Mouse (Mus musculus): ENCODE measurements around the gene Cfap99. TPM values are rescaled to one million over a fixed set of nuclear protein-coding genes. Genes with fewer than 3 reads are reported as not detected.

The Cfap99 gene
- polyA plus RNA-seq, 1 experiment from 2014 or later = not detected

- H3K9ac ChIP-seq (ENCODE audit: low read length) = no peak overlapping the region
- no peak for DNase-seq (ENCODE audit: low spot score)
- peaks cover 9% of the 10 kb centered on the region for H3K27me3 ChIP-seq (ENCODE audit: control insufficient read depth, insufficient read depth, low read length)
- ATAC-seq (ENCODE audit: insufficient read depth, low FRiP score, low TSS enrichment) = no peak
- H3K27ac ChIP-seq (ENCODE audit: low read depth, low read length) = no peak overlapping the region
- WGBS = 54% methylated on average over 3 of the region's 3 CpGs
- no peaks in the 10 kb centered on the region for H3K36me3 ChIP-seq (ENCODE audit: control insufficient read depth, insufficient read depth, low read length)
- no peaks in the 10 kb centered on the region for H3K9me3 ChIP-seq (ENCODE audit: control insufficient read depth, low read length)
- no peak overlapping the region for H3K4me2 ChIP-seq (ENCODE audit: low read depth)
- H3K4me3 ChIP-seq (ENCODE audit: low read depth, low read length) = no peak overlapping the region
- H3K4me1 ChIP-seq (ENCODE audit: control insufficient read depth, insufficient read depth, low read length) = peaks cover 9% of the 10 kb centered on the region; the same call in 1 of the 2 replicates
Observed at GRCm38 (mm10) chr5:34284156-34284750, 4.1 kb upstream of the Cfap99 start.

- no peak overlapping the region for H3K4me3 ChIP-seq (ENCODE audit: low read depth, low read length)
- DNase-seq (ENCODE audit: low spot score) (no peak), ATAC-seq (ENCODE audit: insufficient read depth, low FRiP score, low TSS enrichment) (no peak)
- H3K9ac ChIP-seq (ENCODE audit: low read length) = no peak overlapping the region
- no peak overlapping the region for H3K27ac ChIP-seq (ENCODE audit: low read depth, low read length)
- H3K4me2 ChIP-seq (ENCODE audit: low read depth) = no peak overlapping the region
- 88% methylated on average over 2 of the region's 2 CpGs for WGBS
- no peaks in the 10 kb centered on the region for H3K9me3 ChIP-seq (ENCODE audit: control insufficient read depth, low read length)
- H3K4me1 ChIP-seq (ENCODE audit: control insufficient read depth, insufficient read depth, low read length) = peaks cover 9% of the 10 kb centered on the region; the same call in 1 of the 2 replicates
- peaks cover 9% of the 10 kb centered on the region for H3K27me3 ChIP-seq (ENCODE audit: control insufficient read depth, insufficient read depth, low read length)
- no peaks in the 10 kb centered on the region for H3K36me3 ChIP-seq (ENCODE audit: control insufficient read depth, insufficient read depth, low read length)
Observed at GRCm38 (mm10) chr5:34285285-34285684, 3.1 kb upstream of the Cfap99 start.

GRCm38 (mm10) chr5:34286516-34286915 is 1.9 kb upstream of the Cfap99 start:
- Histone ChIP-seq H3K27me3 (ENCODE audit: control insufficient read depth, insufficient read depth, low read length) (peaks cover 9% of the 10 kb centered on the region), H3K27ac (ENCODE audit: low read depth, low read length) (no peak overlapping the region), H3K4me1 (ENCODE audit: control insufficient read depth, insufficient read depth, low read length) (peaks cover 9% of the 10 kb centered on the region; the same call in 1 of the 2 replicates), H3K36me3 (ENCODE audit: control insufficient read depth, insufficient read depth, low read length) (no peaks in the 10 kb centered on the region), H3K4me2 (ENCODE audit: low read depth) (peak overlapping the region; percentile 74), H3K4me3 (ENCODE audit: low read depth, low read length) (peak overlapping the region; percentile 68), H3K9ac (ENCODE audit: low read length) (peak overlapping the region; percentile 39; the same call in 1 of the 2 replicates), H3K9me3 (ENCODE audit: control insufficient read depth, low read length) (no peaks in the 10 kb centered on the region)
- no peak for ATAC-seq (ENCODE audit: insufficient read depth, low FRiP score, low TSS enrichment)
- peak; percentile 36 for DNase-seq (ENCODE audit: low spot score)
- WGBS = under 1% methylated on average over 11 of the region's 11 CpGs

- H3K4me2 ChIP-seq (ENCODE audit: low read depth) = peak overlapping the region; percentile 74
- DNase-seq (ENCODE audit: low spot score) = peak; percentile 53
- peaks cover 9% of the 10 kb centered on the region; the same call in 1 of the 2 replicates for H3K4me1 ChIP-seq (ENCODE audit: control insufficient read depth, insufficient read depth, low read length)
- ATAC-seq (ENCODE audit: insufficient read depth, low FRiP score, low TSS enrichment) = no peak; the same call in 1 of the 2 replicates
- peak overlapping the region; percentile 52 for H3K9ac ChIP-seq (ENCODE audit: low read length)
- peak overlapping the region; percentile 68 for H3K4me3 ChIP-seq (ENCODE audit: low read depth, low read length)
- H3K27me3 ChIP-seq (ENCODE audit: control insufficient read depth, insufficient read depth, low read length) = peaks cover 9% of the 10 kb centered on the region
- H3K9me3 ChIP-seq (ENCODE audit: control insufficient read depth, low read length) = no peaks in the 10 kb centered on the region
- no peak overlapping the region for H3K27ac ChIP-seq (ENCODE audit: low read depth, low read length)
- H3K36me3 ChIP-seq (ENCODE audit: control insufficient read depth, insufficient read depth, low read length) = no peaks in the 10 kb centered on the region
- under 1% methylated on average over 54 of the region's 54 CpGs for WGBS
Observed at GRCm38 (mm10) chr5:34287001-34287837, 1.2 kb upstream of the Cfap99 start.

- peak overlapping the region; percentile 68 for H3K4me3 ChIP-seq (ENCODE audit: low read depth, low read length)
- H3K27ac ChIP-seq (ENCODE audit: low read depth, low read length) = no peak overlapping the region
- H3K36me3 ChIP-seq (ENCODE audit: control insufficient read depth, insufficient read depth, low read length) = no peaks in the 10 kb centered on the region
- H3K9me3 ChIP-seq (ENCODE audit: control insufficient read depth, low read length) = no peaks in the 10 kb centered on the region
- WGBS = 1% methylated on average over 18 of the region's 18 CpGs
- H3K4me1 ChIP-seq (ENCODE audit: control insufficient read depth, insufficient read depth, low read length) = peaks cover 9% of the 10 kb centered on the region; the same call in 1 of the 2 replicates
- H3K4me2 ChIP-seq (ENCODE audit: low read depth) = peak overlapping the region; percentile 74
- ATAC-seq (ENCODE audit: insufficient read depth, low FRiP score, low TSS enrichment) = 0 out of 2 replicates have a peak, but pooled peaks have one; percentile 15
- peaks cover 9% of the 10 kb centered on the region for H3K27me3 ChIP-seq (ENCODE audit: control insufficient read depth, insufficient read depth, low read length)
- DNase-seq (ENCODE audit: low spot score) = no peak
- peak overlapping the region; percentile 52 for H3K9ac ChIP-seq (ENCODE audit: low read length)
Observed at GRCm38 (mm10) chr5:34287838-34288145, 608 bp upstream of the Cfap99 start.

GRCm38 (mm10) chr5:34289286-34289685 is 886 bp downstream of the Cfap99 start:
- no peak overlapping the region for H3K4me2 ChIP-seq (ENCODE audit: low read depth)
- no peak overlapping the region for H3K4me3 ChIP-seq (ENCODE audit: low read depth, low read length)
- H3K27me3 ChIP-seq (ENCODE audit: control insufficient read depth, insufficient read depth, low read length) = peaks cover 9% of the 10 kb centered on the region
- no peak for DNase-seq (ENCODE audit: low spot score)
- H3K9ac ChIP-seq (ENCODE audit: low read length) = no peak overlapping the region
- H3K9me3 ChIP-seq (ENCODE audit: control insufficient read depth, low read length) = no peaks in the 10 kb centered on the region
- WGBS = 62% methylated on average over 2 of the region's 2 CpGs
- no peak overlapping the region for H3K27ac ChIP-seq (ENCODE audit: low read depth, low read length)
- H3K36me3 ChIP-seq (ENCODE audit: control insufficient read depth, insufficient read depth, low read length) = no peaks in the 10 kb centered on the region
- no peak for ATAC-seq (ENCODE audit: insufficient read depth, low FRiP score, low TSS enrichment)
- H3K4me1 ChIP-seq (ENCODE audit: control insufficient read depth, insufficient read depth, low read length) = peaks cover 9% of the 10 kb centered on the region; the same call in 1 of the 2 replicates

- Histone ChIP-seq H3K27me3 (ENCODE audit: control insufficient read depth, insufficient read depth, low read length) (no peaks in the 10 kb centered on the region), H3K9me3 (ENCODE audit: control insufficient read depth, low read length) (no peaks in the 10 kb centered on the region), H3K9ac (ENCODE audit: low read length) (no peak overlapping the region), H3K4me2 (ENCODE audit: low read depth) (no peak overlapping the region), H3K36me3 (ENCODE audit: control insufficient read depth, insufficient read depth, low read length) (no peaks in the 10 kb centered on the region), H3K27ac (ENCODE audit: low read depth, low read length) (no peak overlapping the region), H3K4me3 (ENCODE audit: low read depth, low read length) (no peak overlapping the region), H3K4me1 (ENCODE audit: control insufficient read depth, insufficient read depth, low read length) (no peaks in the 10 kb centered on the region)
- no peak for ATAC-seq (ENCODE audit: insufficient read depth, low FRiP score, low TSS enrichment)
- no peak for DNase-seq (ENCODE audit: low spot score)
- 80% methylated on average over 6 of the region's 6 CpGs for WGBS
Observed at GRCm38 (mm10) chr5:34293363-34293762, 5.0 kb downstream of the Cfap99 start.

- WGBS = 42% methylated on average over 2 of the region's 2 CpGs
- DNase-seq (ENCODE audit: low spot score) (no peak), ATAC-seq (ENCODE audit: insufficient read depth, low FRiP score, low TSS enrichment) (no peak)
- Histone ChIP-seq H3K4me2 (ENCODE audit: low read depth) (no peak overlapping the region), H3K4me3 (ENCODE audit: low read depth, low read length) (no peak overlapping the region), H3K4me1 (ENCODE audit: control insufficient read depth, insufficient read depth, low read length) (no peaks in the 10 kb centered on the region), H3K27me3 (ENCODE audit: control insufficient read depth, insufficient read depth, low read length) (no peaks in the 10 kb centered on the region), H3K27ac (ENCODE audit: low read depth, low read length) (no peak overlapping the region), H3K9ac (ENCODE audit: low read length) (no peak overlapping the region), H3K36me3 (ENCODE audit: control insufficient read depth, insufficient read depth, low read length) (no peaks in the 10 kb centered on the region), H3K9me3 (ENCODE audit: control insufficient read depth, low read length) (no peaks in the 10 kb centered on the region)
Observed at GRCm38 (mm10) chr5:34294696-34295095, 6.3 kb downstream of the Cfap99 start.
